Mouse (Mus musculus): ENCODE results near the gene Tmem120a. TPM values are rescaled to one million over a fixed set of nuclear protein-coding genes. Genes with fewer than 3 reads are reported as not detected.

Gene Tmem120a
- polyA plus RNA-seq, 1 experiment from 2014 or later, result 44.8 TPM

DNA sequence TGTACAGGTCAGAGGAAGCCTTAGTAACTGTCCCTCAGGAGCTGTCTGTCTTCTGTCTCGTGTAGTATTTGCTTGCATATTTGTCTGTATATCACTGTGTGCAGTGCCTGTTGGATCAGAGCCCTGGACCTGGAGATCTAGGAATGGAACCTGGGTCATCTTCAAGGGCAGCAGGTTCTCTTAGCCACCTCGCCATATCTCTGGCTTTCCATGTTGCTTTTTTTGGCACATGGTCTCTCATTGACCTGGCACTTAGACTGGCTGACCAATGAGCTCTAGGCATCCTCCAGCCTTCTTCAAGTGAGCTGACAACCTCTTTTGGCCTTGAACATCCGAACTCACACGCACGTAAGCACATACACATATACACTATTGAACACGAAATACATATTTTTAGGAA lies 42.1 kb downstream of the Tmem120a start:
- Histone ChIP-seq H3K36me3 (no peaks in the 10 kb centered on the region), H3K4me3 (replicated peaks) (no peak overlapping the region), H3K9me3 (no peaks in the 10 kb centered on the region), H3K27me3 (replicated peaks) (no peaks in the 10 kb centered on the region), H3K9ac (no peak overlapping the region), H3K27ac (no peak overlapping the region), H3K4me2 (replicated peaks) (no peak overlapping the region), H3K4me1 (replicated peaks) (no peaks in the 10 kb centered on the region)
- no peak for ATAC-seq
- WGBS, result 87% methylated on average over 6 of the region's 6 CpGs

DNA sequence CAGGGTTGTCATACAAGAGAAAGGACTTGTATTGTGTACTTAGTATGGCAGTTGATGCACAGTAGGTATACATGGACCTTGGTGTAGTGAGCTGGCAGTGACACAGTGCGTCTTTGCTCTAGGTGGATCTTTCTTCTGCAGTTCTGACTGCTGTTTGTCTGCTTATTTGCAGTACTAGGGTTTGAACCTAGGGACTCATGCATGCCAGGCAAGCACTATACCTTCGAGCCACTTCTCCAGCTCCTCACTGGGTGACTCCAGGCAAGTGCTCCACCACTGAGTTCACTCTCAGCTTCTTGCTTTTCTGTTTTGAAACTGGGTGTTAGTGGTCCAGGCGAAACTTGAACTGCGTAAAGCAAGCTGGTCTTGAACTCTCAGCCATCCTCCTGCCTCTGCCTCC lies 42.6 kb downstream of the Tmem120a start:
- no peak for ATAC-seq
- H3K4me1 ChIP-seq (replicated peaks), result no peaks in the 10 kb centered on the region
- H3K27ac ChIP-seq, result no peak overlapping the region
- no peaks in the 10 kb centered on the region for H3K27me3 ChIP-seq (replicated peaks)
- WGBS, result 94% methylated on average over 4 of the region's 4 CpGs
- H3K36me3 ChIP-seq, result no peaks in the 10 kb centered on the region
- H3K9ac ChIP-seq, result no peak overlapping the region
- no peak overlapping the region for H3K4me2 ChIP-seq (replicated peaks)
- H3K9me3 ChIP-seq, result no peaks in the 10 kb centered on the region
- no peak overlapping the region for H3K4me3 ChIP-seq (replicated peaks)

DNA sequence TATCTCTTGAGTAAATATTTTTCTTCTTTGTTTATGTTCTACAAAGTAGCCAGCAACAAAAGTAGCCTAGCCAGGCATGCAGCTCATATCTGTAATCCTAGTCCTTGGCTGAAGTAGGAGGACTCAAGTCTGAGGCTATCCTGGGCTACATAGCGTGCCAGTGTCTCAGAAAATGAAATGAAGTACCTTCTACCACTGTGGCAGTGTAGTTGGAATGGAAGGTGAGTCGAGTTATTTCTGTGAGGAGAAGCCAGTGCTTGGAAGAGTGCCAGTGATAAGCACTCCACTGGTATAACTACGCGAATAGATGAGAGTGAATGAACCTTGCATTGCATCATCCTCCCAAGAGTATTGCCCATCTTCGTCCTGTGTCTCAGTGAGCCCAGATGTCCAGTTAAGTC lies 46.5 kb downstream of the Tmem120a start:
- H3K9me3 ChIP-seq, result no peaks in the 10 kb centered on the region
- no peak overlapping the region for H3K4me2 ChIP-seq (replicated peaks)
- H3K4me1 ChIP-seq (replicated peaks), result 0 out of 2 replicates have a peak, but pooled peaks cover 2% of the 10 kb centered on the region
- no peaks in the 10 kb centered on the region for H3K36me3 ChIP-seq
- no peak overlapping the region for H3K4me3 ChIP-seq (replicated peaks)
- ATAC-seq, result no peak
- H3K9ac ChIP-seq, result no peak overlapping the region
- H3K27me3 ChIP-seq (replicated peaks), result no peaks in the 10 kb centered on the region
- no peak overlapping the region for H3K27ac ChIP-seq
- WGBS, result 70% methylated on average over 5 of the region's 5 CpGs

DNA sequence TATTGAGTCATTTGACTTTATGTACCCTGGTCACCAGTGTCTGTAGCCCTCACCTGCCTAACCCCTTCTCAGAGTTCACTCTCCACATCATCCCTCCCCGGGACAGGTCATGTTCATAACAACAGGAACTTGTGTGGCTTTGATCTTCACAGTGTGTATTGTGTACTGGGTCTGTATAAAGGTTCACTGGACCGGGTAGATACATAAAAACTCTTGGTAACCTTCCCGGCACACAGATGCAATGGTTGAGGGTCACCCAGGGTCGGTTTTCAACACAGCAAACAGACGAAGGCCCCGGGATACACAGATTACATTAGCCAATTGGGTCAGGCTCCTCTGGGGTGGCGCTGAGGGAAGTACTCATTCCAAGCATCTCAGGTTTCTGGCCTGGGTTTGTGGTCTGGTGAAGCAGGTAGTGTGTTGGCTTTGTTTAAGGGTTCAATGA lies 48.9 kb downstream of the Tmem120a start:
- no peak overlapping the region for H3K4me3 ChIP-seq (replicated peaks)
- H3K4me2 ChIP-seq (replicated peaks), result no peak overlapping the region
- H3K36me3 ChIP-seq, result no peaks in the 10 kb centered on the region
- no peaks in the 10 kb centered on the region for H3K27me3 ChIP-seq (replicated peaks)
- H3K4me1 ChIP-seq (replicated peaks), result peaks cover 3% of the 10 kb centered on the region
- WGBS, result 59% methylated on average over 7 of the region's 7 CpGs
- no peak overlapping the region for H3K27ac ChIP-seq
- H3K9ac ChIP-seq, result no peak overlapping the region
- no peak for ATAC-seq
- H3K9me3 ChIP-seq, result no peaks in the 10 kb centered on the region

DNA sequence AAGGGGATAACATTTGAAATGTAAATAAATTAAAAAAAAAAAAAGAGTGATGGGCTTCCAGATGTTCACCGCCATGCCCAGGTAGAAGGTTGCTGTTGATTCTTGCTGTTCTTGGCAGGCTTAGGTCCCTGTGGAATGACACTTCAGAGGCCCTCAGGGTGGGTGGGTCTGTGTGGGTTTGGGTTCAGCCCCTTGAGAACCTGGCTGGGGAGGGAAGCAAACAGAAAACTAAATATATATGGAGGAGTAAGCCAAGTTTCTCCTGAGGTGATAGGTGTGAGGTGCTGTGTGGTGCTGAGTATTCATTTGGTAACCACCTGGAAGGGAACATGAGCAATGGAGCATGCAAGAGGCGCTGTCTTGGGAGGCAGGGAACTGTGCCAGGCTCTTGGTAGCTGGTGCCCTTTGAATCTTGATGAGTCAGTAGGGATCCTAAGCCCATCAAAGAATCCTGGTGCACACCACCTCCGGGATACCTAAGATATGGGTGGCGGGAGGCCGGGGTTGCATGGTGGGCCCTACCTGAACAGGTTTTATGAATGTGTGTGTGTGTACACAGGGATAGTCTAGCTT lies 50.9 kb downstream of the Tmem120a start:
- H3K4me1 ChIP-seq (replicated peaks), result peaks cover 13% of the 10 kb centered on the region
- no peak overlapping the region for H3K4me3 ChIP-seq (replicated peaks)
- H3K9ac ChIP-seq, result no peak overlapping the region
- H3K9me3 ChIP-seq, result no peaks in the 10 kb centered on the region
- 94% methylated on average over 5 of the region's 5 CpGs for whole genome bisulfite sequencing
- no peak overlapping the region for H3K4me2 ChIP-seq (replicated peaks)
- no peak for ATAC-seq
- no peaks in the 10 kb centered on the region for H3K36me3 ChIP-seq
- no peaks in the 10 kb centered on the region for H3K27me3 ChIP-seq (replicated peaks)
- H3K27ac ChIP-seq, result no peak overlapping the region

DNA sequence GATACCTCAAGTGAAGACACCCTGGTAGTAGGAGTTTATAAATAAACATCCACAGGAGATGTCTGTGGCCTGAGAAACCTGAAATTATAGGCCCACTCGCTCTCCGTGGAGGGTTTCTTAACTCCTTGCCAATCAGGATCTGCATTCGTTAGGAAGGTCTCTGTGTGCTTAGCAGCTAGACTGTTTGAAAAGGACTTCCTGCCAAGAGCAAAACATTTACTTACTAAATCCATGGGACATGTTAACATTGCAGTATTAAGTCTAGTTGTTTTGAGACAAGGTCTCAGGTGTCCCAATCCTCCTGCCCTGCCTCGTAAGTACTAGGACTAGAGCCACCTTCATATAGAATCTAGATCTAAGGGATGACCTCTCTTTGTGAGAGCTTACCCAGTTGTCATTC lies 53.0 kb downstream of the Tmem120a start:
- Histone ChIP-seq H3K4me2 (replicated peaks) (no peak overlapping the region), H3K27me3 (replicated peaks) (no peaks in the 10 kb centered on the region), H3K4me3 (replicated peaks) (no peak overlapping the region), H3K27ac (no peak overlapping the region), H3K9me3 (no peaks in the 10 kb centered on the region), H3K9ac (no peak overlapping the region), H3K4me1 (replicated peaks) (peaks cover 17% of the 10 kb centered on the region), H3K36me3 (no peaks in the 10 kb centered on the region)
- WGBS, result 71% methylated on average over 4 of the region's 4 CpGs
- no peak for ATAC-seq

DNA sequence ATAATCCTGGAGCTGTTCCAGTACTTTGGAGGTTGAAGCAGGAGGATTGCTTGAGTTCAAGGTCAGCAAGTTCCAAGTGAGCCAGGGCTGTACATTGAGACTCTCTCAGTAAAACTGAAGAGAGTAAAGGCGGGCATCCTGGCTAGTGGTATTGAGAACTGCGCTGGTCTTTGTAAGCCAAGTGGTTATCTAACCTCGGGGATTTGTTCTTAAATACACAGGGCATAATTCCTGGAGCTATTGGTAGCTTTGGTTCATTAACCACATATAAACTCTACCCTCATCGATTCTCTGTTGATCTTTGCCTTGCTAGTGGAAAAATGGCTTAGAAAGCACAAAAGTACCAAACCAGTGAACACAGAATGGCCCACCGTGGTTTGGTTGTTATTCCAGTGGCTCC lies 53.8 kb downstream of the Tmem120a start:
- Histone ChIP-seq H3K9ac (no peak overlapping the region), H3K36me3 (no peaks in the 10 kb centered on the region), H3K27ac (no peak overlapping the region), H3K4me1 (replicated peaks) (peaks cover 17% of the 10 kb centered on the region), H3K4me3 (replicated peaks) (peak overlapping the region; percentile 80), H3K4me2 (replicated peaks) (peak overlapping the region; percentile 87), H3K27me3 (replicated peaks) (no peaks in the 10 kb centered on the region), H3K9me3 (no peaks in the 10 kb centered on the region)
- ATAC-seq, result no peak
- WGBS, result 82% methylated on average over 5 of the region's 5 CpGs

Other genes with a start within 250 kb of the Tmem120a start
- gene Hip1, start 199.3 kb downstream of the Tmem120a start, polyA plus RNA-seq (2015; fragmentation: Nextera tagmentation; extraction: Ambion mirVana), result 20.1 and 20.9 TPM in 2 replicates
- not detected in 2 replicates for gene Ccl26, start 180.9 kb downstream of the Tmem120a start, polyA plus RNA-seq (2015; fragmentation: Nextera tagmentation; extraction: Ambion mirVana)
- 19.0 and 22.5 TPM in 2 replicates for gene Ccl24, start 171.4 kb downstream of the Tmem120a start, polyA plus RNA-seq (2015; fragmentation: Nextera tagmentation; extraction: Ambion mirVana)
- gene Rhbdd2, start 111.8 kb downstream of the Tmem120a start, polyA plus RNA-seq (2015; fragmentation: Nextera tagmentation; extraction: Ambion mirVana), result 33.9 and 42.3 TPM in 2 replicates
- gene Por, start 74.4 kb downstream of the Tmem120a start, polyA plus RNA-seq (2015; fragmentation: Nextera tagmentation; extraction: Ambion mirVana), result 86.0 TPM in 2 replicates
- 0.24 and 0.30 TPM in 2 replicates for gene Styxl1, start 33.9 kb upstream of the Tmem120a start, polyA plus RNA-seq (2015; fragmentation: Nextera tagmentation; extraction: Ambion mirVana)
- gene Mdh2, start 34.0 kb upstream of the Tmem120a start, polyA plus RNA-seq (2015; fragmentation: Nextera tagmentation; extraction: Ambion mirVana), result 688 and 736 TPM in 2 replicates
- gene Srrm3, start 62.4 kb upstream of the Tmem120a start, polyA plus RNA-seq (2015; fragmentation: Nextera tagmentation; extraction: Ambion mirVana), result 2.7 and 3.7 TPM in 2 replicates
- 113 and 116 TPM in 2 replicates for gene Hspb1, start 143.5 kb upstream of the Tmem120a start, polyA plus RNA-seq (2015; fragmentation: Nextera tagmentation; extraction: Ambion mirVana)
- 151 and 154 TPM in 2 replicates for gene Ywhag, start 190.2 kb upstream of the Tmem120a start, polyA plus RNA-seq (2015; fragmentation: Nextera tagmentation; extraction: Ambion mirVana)
- 2.5 and 2.9 TPM in 2 replicates for gene Ssc4d, start 230.1 kb upstream of the Tmem120a start, polyA plus RNA-seq (2015; fragmentation: Nextera tagmentation; extraction: Ambion mirVana)
- gene Zp3, start 235.7 kb upstream of the Tmem120a start, polyA plus RNA-seq (2015; fragmentation: Nextera tagmentation; extraction: Ambion mirVana), result 0.80 and 1.5 TPM in 2 replicates

All from intestine, embryonic 15.5 days (tissue).